Mouse (Mus musculus) layer of hippocampus, postnatal 14 days (tissue): ENCODE results near the gene Opn1mw. TPM values are rescaled to one million over a fixed set of nuclear protein-coding genes. Genes with fewer than 3 reads are reported as not detected.
"Not testable (repeated sequence)": the region's sequence is repeated elsewhere in the genome, so short reads cannot be mapped to it uniquely, and the experiment has no call there.

ENCODE experiments used
- DNase-seq, 2 experiments: peaks; one replicate each; pipeline ENCODE4 v3.0.0; 2021 to 2022; ENCODE audit warnings: low spot score in 2 of 2, mixed read lengths in 1 of 2
- long read RNA-seq, 2 experiments: library from polyadenylated mRNA; stranded (forward); transcript quantifications; one replicate each; pipeline ENCODE4 v2.0.0; 2021
- total RNA-seq, 2 experiments: library from RNA; stranded (reverse); gene quantifications; 2 replicates each; pipeline ENCODE4 v1.2.3; 2021

Opn1mw gene
- total RNA-seq: not detected
- long read RNA-seq, experiment 1: 0 reads
- long read RNA-seq, experiment 2: 0 reads

- DNase-seq: no peak
These were observed at the start of gene Opn1mw for GRCm38 (mm10) chrX:74127164-74127563. Gene Opn1mw, plus strand, starts transcription at chrX:74127464.

DNA sequence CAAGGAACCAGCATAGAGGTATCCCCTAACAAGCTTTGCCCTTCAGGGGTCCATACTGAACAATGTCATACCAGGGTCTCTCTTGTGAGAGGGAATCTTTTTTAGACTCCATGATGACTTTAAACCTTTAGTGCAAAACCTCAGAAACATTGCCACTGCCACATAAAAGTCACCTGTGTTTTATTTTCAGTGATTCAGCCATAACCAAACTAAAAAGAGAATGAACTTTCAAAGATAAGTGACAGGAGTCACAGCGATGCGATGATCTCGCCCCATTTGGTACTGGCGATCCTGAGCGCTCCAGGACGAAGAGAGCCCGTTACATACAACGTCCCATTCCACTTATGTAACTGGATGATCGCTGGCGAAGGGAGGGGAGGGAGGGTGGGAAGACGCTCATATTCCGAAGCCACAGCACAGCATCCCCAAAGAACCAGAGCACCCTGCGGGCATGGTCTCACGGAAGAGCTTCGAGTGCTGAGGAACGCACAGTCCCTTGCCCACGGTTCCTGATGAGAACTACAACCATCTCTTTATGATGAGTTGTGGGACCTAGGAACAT, 42.9 kb upstream of the Opn1mw start:
- peak in 1 of 2 experiments; percentile 5 for DNase-seq

DNA sequence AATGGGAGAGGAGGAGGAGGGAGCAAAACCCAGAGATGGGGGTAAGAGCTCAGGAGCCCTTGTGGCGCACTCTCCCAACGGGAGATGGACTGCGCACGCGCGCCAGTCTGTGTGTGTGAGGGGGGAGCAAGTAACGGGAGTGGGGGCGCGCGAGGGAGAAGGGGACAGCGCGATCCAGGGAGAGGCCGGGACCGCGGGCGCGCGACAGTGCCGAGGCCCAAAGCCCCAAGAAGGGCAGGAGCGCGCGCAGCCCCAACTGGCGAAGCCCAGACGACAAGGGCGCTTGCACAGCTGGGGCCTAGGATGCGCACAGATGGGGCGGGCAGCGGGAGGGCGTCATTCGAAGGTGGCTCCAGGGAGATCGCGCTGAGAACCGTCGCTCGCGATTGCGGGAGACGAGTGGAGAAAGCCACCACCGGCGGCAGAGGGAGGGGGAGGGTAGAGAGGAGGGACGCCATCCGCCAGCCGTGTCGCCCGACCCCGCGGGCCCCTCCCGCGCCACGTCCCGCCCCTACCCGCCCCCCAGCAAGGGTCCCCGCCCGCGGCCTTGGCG, 42.2 kb upstream of the Opn1mw start:
- peak; percentile 72 to 77 for DNase-seq

- DNase-seq: peak; percentile 93 to 99
These were observed 41.6 kb upstream of the Opn1mw start for GRCm38 (mm10) chrX:74085601-74086038.

DNA sequence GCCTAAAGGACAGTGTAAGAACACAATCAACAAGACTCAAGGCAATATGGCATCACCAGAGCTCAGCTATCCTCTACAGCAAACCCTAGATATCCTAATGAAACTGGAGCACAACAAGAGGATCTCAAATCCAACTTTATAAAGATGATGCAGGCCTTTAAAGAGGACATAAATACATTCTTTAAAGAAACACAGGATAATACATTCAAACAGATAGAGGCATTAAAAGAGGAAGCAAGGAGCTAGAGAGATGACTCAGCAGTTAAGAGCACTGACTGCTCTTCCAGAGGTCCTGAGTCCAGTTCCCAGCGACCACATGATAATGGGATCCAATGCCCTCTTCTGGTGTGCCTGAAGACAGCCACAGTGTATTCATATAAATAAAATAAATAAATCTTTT, 32.1 kb upstream of the Opn1mw start:
- DNase-seq: no peak

GRCm38 (mm10) chrX:74103457-74104188, 23.6 kb upstream of the Opn1mw start:
- DNase-seq: no peak

DNA sequence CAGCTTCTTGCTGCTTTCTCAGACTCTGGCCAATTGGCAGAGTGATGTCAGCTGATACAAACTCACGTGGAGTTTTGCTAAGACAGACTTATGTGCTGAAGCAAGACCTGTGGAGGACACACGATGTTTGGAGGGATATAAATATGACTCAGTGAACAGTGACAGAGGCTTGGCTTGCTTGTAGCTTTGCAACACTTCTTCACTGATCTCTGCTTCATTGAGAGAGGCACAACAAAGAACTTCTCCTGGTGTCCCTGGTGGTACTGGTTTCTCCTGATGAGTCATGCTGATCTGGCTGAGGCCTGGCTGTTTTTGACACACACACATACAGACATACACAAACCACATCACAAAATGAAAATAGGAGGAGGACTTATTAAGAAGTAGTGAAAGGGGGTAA, 21.3 kb upstream of the Opn1mw start:
- no peak for DNase-seq

DNA sequence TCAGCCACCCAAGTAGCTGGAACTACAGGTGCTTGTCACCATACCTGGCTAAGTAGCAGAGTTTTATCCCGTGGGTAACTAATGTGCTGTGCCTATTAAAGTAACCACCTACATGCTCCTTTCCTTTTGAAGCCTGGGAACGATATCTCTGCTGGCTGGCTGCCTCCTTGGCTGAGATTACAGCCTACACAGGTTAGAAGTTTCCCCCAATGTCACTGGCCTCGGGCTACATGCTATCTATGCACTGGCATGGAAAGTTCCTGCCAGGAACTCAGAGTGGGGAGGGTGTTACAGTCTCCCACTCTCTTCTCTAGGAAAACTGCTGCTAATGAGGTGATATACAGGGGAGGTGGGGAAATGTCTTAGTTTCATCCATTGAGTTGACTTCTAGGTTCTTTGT, 18.5 kb upstream of the Opn1mw start:
- no peak for DNase-seq

DNA sequence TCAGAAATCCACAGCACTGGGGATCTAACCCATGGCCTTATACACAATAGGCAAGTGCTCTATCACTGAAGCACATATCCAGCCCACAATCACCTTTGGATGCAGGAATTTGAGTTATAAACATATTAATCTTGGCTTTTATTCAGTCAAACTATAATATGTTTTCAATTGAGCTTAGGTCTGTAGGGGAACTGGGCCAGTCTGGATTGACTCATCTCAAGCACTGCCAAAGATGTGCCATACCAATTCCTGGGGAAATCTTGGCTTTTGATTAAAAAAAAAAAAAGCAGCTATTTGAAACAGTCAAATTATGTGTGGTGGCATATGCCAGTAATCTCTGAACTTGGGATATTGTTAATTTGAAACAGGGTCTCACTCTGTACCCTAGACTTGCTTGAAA, 13.2 kb upstream of the Opn1mw start:
- DNase-seq: no peak

GRCm38 (mm10) chrX:74115511-74115910, 11.8 kb upstream of the Opn1mw start:
- DNase-seq: peak; percentile 15 to 36

DNA sequence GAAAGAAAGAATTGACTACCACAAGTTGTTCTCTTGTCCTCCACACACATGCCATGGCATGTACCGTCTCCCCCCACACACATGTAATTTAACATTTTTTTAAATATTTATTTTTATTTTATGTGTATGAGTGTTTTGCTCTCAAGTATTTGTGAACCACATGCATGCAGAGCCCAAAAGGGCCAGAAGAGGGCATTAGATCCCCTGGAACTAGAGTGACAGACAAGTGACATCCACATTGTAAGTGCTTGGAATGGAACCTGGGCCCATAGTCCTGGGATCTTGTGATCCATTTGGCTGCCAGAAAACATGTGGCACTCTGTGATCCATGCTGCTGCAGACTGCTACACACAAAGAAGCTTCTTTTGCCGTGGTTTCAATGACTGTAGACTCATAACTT, 2.3 kb upstream of the Opn1mw start:
- DNase-seq: no peak

- DNase-seq: not testable (repeated sequence)
These were observed 8.0 kb downstream of the Opn1mw start, which contains the start of gene Mecp2 for GRCm38 (mm10) chrX:74135263-74135662. Gene Mecp2, minus strand, starts transcription at chrX:74135363.

- DNase-seq: no peak
These were observed 40.5 kb downstream of the Opn1mw start, which contains the start of gene Tex28 for GRCm38 (mm10) chrX:74167738-74168137. Gene Tex28, minus strand, starts transcription at chrX:74167838.

- DNase-seq: no peak
These were observed 49.7 kb downstream of the Opn1mw start, which contains the start of gene Tktl1 for GRCm38 (mm10) chrX:74176959-74177358. Gene Tktl1, plus strand, starts transcription at chrX:74177259.

Other genes starting within 250 kb of the Opn1mw start
- not detected for gene Avpr2, start 235.4 kb upstream of the Opn1mw start, total RNA-seq
- 100 to 1,000 TPM; 213 to 217 TPM for gene L1cam, start 231.4 kb upstream of the Opn1mw start, total RNA-seq
- 1 to 10 TPM; 4.1 to 5.0 TPM for gene Arhgap4, start 205.6 kb upstream of the Opn1mw start, total RNA-seq
- 10 to 100 TPM; 62.8 to 70.1 TPM for gene Naa10, start 205.5 kb upstream of the Opn1mw start, total RNA-seq
- 1 to 10 TPM; 5.5 to 6.3 TPM for gene Renbp, start 196.6 kb upstream of the Opn1mw start, total RNA-seq
- 10 to 100 TPM; 72.6 to 76.3 TPM for gene Hcfc1, start 161.1 kb upstream of the Opn1mw start, total RNA-seq
- gene Irak1, start 103.5 kb upstream of the Opn1mw start, total RNA-seq: 10 to 100 TPM; 47.6 to 56.5 TPM
- gene Mecp2, start 7.9 kb downstream of the Opn1mw start, total RNA-seq: 10 to 100 TPM; 75.0 to 77.6 TPM
- not detected for gene Tex28, start 40.4 kb downstream of the Opn1mw start, total RNA-seq
- gene Tktl1, start 49.8 kb downstream of the Opn1mw start, total RNA-seq: not detected
- gene Flna, start 122.4 kb downstream of the Opn1mw start, total RNA-seq: 100 to 1,000 TPM; 133 to 154 TPM
- 10 to 100 TPM; 37.9 to 39.3 TPM for gene Emd, start 127.2 kb downstream of the Opn1mw start, total RNA-seq
- gene Rpl10, start 143.3 kb downstream of the Opn1mw start, total RNA-seq: 100 to 1,000 TPM; 156 to 173 TPM
- 10 to 100 TPM; 47.9 to 67.4 TPM for gene Taz, start 154.4 kb downstream of the Opn1mw start, total RNA-seq
- gene Dnase1l1, start 154.9 kb downstream of the Opn1mw start, total RNA-seq: 1 to 10 TPM; 2.0 to 2.2 TPM
- gene Atp6ap1, start 169.6 kb downstream of the Opn1mw start, total RNA-seq: 100 to 1,000 TPM; 302 to 318 TPM
- 100 to 1,000 TPM; 656 to 707 TPM for gene Gdi1, start 177.5 kb downstream of the Opn1mw start, total RNA-seq
- 10 to 100 TPM; 36.5 to 44.4 TPM for gene Fam50a, start 185.6 kb downstream of the Opn1mw start, total RNA-seq
- 10 to 100 TPM; 41.8 to 42.3 TPM for gene Plxna3, start 201.6 kb downstream of the Opn1mw start, total RNA-seq
- gene Lage3, start 226.2 kb downstream of the Opn1mw start, total RNA-seq: 10 to 100 TPM; 32.6 to 35.7 TPM
- 10 to 100 TPM; 57.5 to 59.6 TPM for gene Ubl4a, start 245.8 kb downstream of the Opn1mw start, total RNA-seq
- 1 to 10 TPM; 1.8 to 2.0 TPM for gene Slc10a3, start 245.9 kb downstream of the Opn1mw start, total RNA-seq